Mouse (Mus musculus): ENCODE data around the gene Ago1.

GRCm38 (mm10) chr4:126466251-126466750 is 2.1 kb downstream of the Ago1 start:
- TF ChIP-seq CTCF (IDR thresholded peaks at IDR 0.05; ENCODE audit: extremely low read depth, insufficient read length, insufficient replicate concordance, low read depth, low read length): no peak
- TF ChIP-seq POLR2A (IDR thresholded peaks at IDR 0.05; ENCODE audit: low read depth, low read length): no peak

All from small intestine, adult 2 months (tissue).